Mouse (Mus musculus) kidney, adult 2 months (tissue): Measurements from ENCODE around the gene Pfdn2. TPM values are rescaled to one million over a fixed set of nuclear protein-coding genes. Genes with fewer than 3 reads are reported as not detected.

Source experiments
- DNase-seq: peaks from one replicate; pipeline ENCODE4 v3.0.0; 2021
- H3K27ac ChIP-seq: fragments of 200-500 bp; 2 replicates; pipeline ENCODE4 v1.5.1; 2012; ENCODE audit warnings: low read depth, low read length, control low read depth, inconsistent platforms; ENCODE audit not compliant: insufficient read depth
- H3K27me3 ChIP-seq: fragments of 200-500 bp; replicated peaks from 2 replicates; pipeline ENCODE4 v1.6.1; 2012; ENCODE audit warnings: mild to moderate bottlenecking, moderate library complexity, low read length, inconsistent platforms; ENCODE audit not compliant: control insufficient read depth, insufficient read depth
- H3K36me3 ChIP-seq: fragments of 200-500 bp; 2 replicates; pipeline ENCODE4 v1.6.1; 2012; ENCODE audit warnings: mild to moderate bottlenecking, moderate library complexity, low read length, inconsistent platforms; ENCODE audit not compliant: control insufficient read depth, insufficient read depth
- H3K4me1 ChIP-seq: fragments of 200-500 bp; 2 replicates; pipeline ENCODE4 v1.6.1; 2011; ENCODE audit warnings: low read length; ENCODE audit not compliant: control insufficient read depth, insufficient read depth
- H3K4me3 ChIP-seq: fragments of 200-500 bp; 2 replicates; pipeline ENCODE4 v1.5.1; 2011; ENCODE audit warnings: mild to moderate bottlenecking, low read depth, low read length, control low read depth; ENCODE audit not compliant: insufficient read depth
- CTCF ChIP-seq: fragments of 200-500 bp; conservative IDR thresholded peaks from 2 replicates; pipeline ENCODE4 v1.5.1; 2011; ENCODE audit warnings: low read depth, mild to moderate bottlenecking, control low read depth, low read length, moderate library complexity, mixed read lengths; ENCODE audit not compliant: insufficient read depth, insufficient read length
- POLR2A ChIP-seq: fragments of 200-500 bp; IDR thresholded peaks from one replicate; pipeline ENCODE4 v1.6.1; 2011; ENCODE audit warnings: low read depth, low read length, control low read depth
- WGBS: fragments of 180-500 bp; shearing (Covaris S2); methylation state at CpG from one replicate; pipeline ENCODE4 v1.1.7; 2018; 5-methylcytosine and 5-hydroxymethylcytosine counted together
- polyA plus RNA-seq: library from polyadenylated mRNA; depleted of rRNA; stranded (reverse); fragments of >200 nt; gene quantifications from 2 replicates; pipeline ENCODE4 v1.2.3, GENCODE M21; 2012

Pfdn2 gene
- polyA plus RNA-seq, 1 experiment = 37.0 TPM

DNA sequence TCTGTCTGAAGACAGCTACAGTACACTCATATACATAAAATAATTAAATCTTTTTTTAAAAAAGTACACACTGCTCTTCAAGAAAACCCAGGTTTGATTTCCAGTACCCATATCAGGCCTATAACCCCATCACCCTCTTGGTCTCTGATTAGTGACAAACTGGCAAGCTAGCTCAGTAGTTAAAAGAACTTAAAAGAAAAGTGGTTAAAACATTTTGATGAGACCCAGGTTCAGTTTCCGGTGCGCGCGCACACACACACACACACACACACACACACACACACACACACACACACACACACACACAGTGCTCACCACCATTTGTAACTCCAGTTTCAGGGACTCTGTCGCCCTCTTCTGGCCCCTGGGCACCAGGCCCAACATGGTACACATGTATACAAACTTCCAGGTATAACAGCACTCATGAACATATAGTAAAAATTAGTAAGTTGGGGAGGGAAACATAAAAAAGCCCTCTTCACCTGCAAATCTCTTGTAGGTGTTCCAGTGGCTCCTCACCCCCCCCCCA lies 10.4 kb downstream of the Pfdn2 start:
- Histone ChIP-seq H3K27me3 (no peaks in the 10 kb centered on the region), H3K4me3 (no peak overlapping the region), H3K4me1 (no peaks in the 10 kb centered on the region; the same call in 1 of the 2 replicates), H3K27ac (no peak overlapping the region), H3K36me3 (no peaks in the 10 kb centered on the region)
- no peak for TF ChIP-seq POLR2A
- peak; percentile 66 for TF ChIP-seq CTCF
- DNase-seq = peak; percentile 33
- 75% methylated on average over 5 of the region's 5 CpGs for WGBS

- Histone ChIP-seq H3K27me3 (no peaks in the 10 kb centered on the region), H3K36me3 (no peaks in the 10 kb centered on the region), H3K4me1 (no peaks in the 10 kb centered on the region; the same call in 1 of the 2 replicates), H3K27ac (no peak overlapping the region), H3K4me3 (no peak overlapping the region)
- WGBS = 74% methylated on average over 2 of the region's 2 CpGs
- TF ChIP-seq CTCF = no peak
- TF ChIP-seq POLR2A = no peak
- DNase-seq = no peak
Observed at GRCm38 (mm10) chr1:171356814-171357213, 11.3 kb downstream of the Pfdn2 start.

- no peaks in the 10 kb centered on the region; the same call in 1 of the 2 replicates for H3K4me1 ChIP-seq
- peak; percentile 37 for DNase-seq
- WGBS = 57% methylated on average over 4 of the region's 4 CpGs
- TF ChIP-seq POLR2A (no peak), CTCF (peak; percentile 37; the same call in 1 of the 2 replicates)
- H3K36me3 ChIP-seq = no peaks in the 10 kb centered on the region
- H3K27me3 ChIP-seq = no peaks in the 10 kb centered on the region
- no peak overlapping the region for H3K27ac ChIP-seq
- no peak overlapping the region for H3K4me3 ChIP-seq
Observed at GRCm38 (mm10) chr1:171358421-171358820, 13.0 kb downstream of the Pfdn2 start.

GRCm38 (mm10) chr1:171360253-171360652 lies 14.8 kb downstream of the Pfdn2 start:
- H3K36me3 ChIP-seq = no peaks in the 10 kb centered on the region
- H3K27ac ChIP-seq = peak overlapping the region; percentile 11; the same call in 1 of the 2 replicates
- H3K4me3 ChIP-seq = peak overlapping the region; percentile 69
- TF ChIP-seq CTCF (no peak), POLR2A (no peak)
- H3K4me1 ChIP-seq = no peaks in the 10 kb centered on the region; the same call in 1 of the 2 replicates
- 8% methylated on average over 26 of the region's 26 CpGs for WGBS
- DNase-seq = no peak
- no peaks in the 10 kb centered on the region for H3K27me3 ChIP-seq

DNA sequence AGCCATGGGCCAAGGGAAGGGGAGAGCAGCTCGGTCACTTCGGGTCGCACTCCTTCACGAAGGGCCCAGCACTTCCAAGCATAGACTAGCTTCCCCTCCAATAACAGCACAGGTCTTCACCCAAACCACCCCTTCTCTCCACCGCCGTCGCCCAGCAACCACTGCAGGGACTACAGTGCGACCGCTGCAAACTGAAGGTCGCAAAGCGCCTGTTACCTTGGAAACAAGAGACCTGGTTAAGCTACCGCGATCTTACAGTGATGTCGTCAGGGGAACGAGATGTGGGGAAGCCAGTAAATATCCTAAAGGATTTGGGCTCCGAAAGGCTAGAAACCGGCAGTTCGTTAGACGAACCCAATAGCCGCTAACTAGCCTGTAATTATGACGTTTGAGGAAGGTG lies 15.2 kb downstream of the Pfdn2 start, which contains the start of gene Klhdc9:
Gene Klhdc9, minus strand, starts transcription at position 143 of the 400 bp plus-strand sequence.
- Histone ChIP-seq H3K4me3 (peak within 1 kb of the TSS; percentile 69), H3K27me3 (no peaks in the 10 kb centered on the region), H3K27ac (peak within 1 kb of the TSS; percentile 58; the same call in 1 of the 2 replicates), H3K4me1 (no peaks in the 10 kb centered on the region; the same call in 1 of the 2 replicates), H3K36me3 (no peaks in the 10 kb centered on the region)
- 2% methylated on average over 21 of the region's 21 CpGs for WGBS
- DNase-seq = peak; percentile 90
- no peak for TF ChIP-seq CTCF
- TF ChIP-seq POLR2A = no peak

- Histone ChIP-seq H3K4me1 (no peaks in the 10 kb centered on the region; the same call in 1 of the 2 replicates), H3K4me3 (peak overlapping the region; percentile 69), H3K36me3 (no peaks in the 10 kb centered on the region), H3K27ac (peak overlapping the region; percentile 58; the same call in 1 of the 2 replicates), H3K27me3 (no peaks in the 10 kb centered on the region)
- TF ChIP-seq CTCF = peak; percentile 86
- TF ChIP-seq POLR2A = no peak
- WGBS = 37% methylated on average over 16 of the region's 16 CpGs
- peak; percentile 78 for DNase-seq
Observed at GRCm38 (mm10) chr1:171361106-171362103, 15.9 kb downstream of the Pfdn2 start.
